Mouse (Mus musculus): ENCODE results near the gene Unc93b1.
A peak's percentile ranks its signal among the peaks of the same experiment; 100 is the strongest.
"Not testable (repeated sequence)": the region's sequence is repeated elsewhere in the genome, so short reads cannot be mapped to it uniquely, and the experiment has no call there.

The Unc93b1 gene

GRCm38 (mm10) chr19:3948546-3948945, 13.6 kb downstream of the Unc93b1 start:
- DNase-seq = no peak

GRCm38 (mm10) chr19:3950331-3950730, 15.3 kb downstream of the Unc93b1 start:
- no peak for DNase-seq

GRCm38 (mm10) chr19:3951461-3951860, 16.5 kb downstream of the Unc93b1 start:
- DNase-seq = no peak

GRCm38 (mm10) chr19:3952099-3952498, 17.1 kb downstream of the Unc93b1 start:
- no peak for DNase-seq

- no peak for DNase-seq
These were observed 20.0 kb downstream of the Unc93b1 start for GRCm38 (mm10) chr19:3955033-3955432.

- peak; percentile 18 for DNase-seq
These were observed 20.8 kb downstream of the Unc93b1 start for GRCm38 (mm10) chr19:3955804-3956203.

GRCm38 (mm10) chr19:3957296-3958036, 22.5 kb downstream of the Unc93b1 start:
- DNase-seq = not testable (repeated sequence)

GRCm38 (mm10) chr19:3958470-3958869, 23.5 kb downstream of the Unc93b1 start, which contains the start of gene Aldh3b3:
Aldh3b3 (plus strand) TSS chr19:3958645.
- DNase-seq = no peak

GRCm38 (mm10) chr19:3959030-3959429, 24.0 kb downstream of the Unc93b1 start:
- DNase-seq = no peak

GRCm38 (mm10) chr19:3960211-3960610, 25.2 kb downstream of the Unc93b1 start:
- no peak for DNase-seq

GRCm38 (mm10) chr19:3961805-3962204, 26.8 kb downstream of the Unc93b1 start:
- not testable (repeated sequence) for DNase-seq

- peak; percentile 46 for DNase-seq
These were observed 27.5 kb downstream of the Unc93b1 start for GRCm38 (mm10) chr19:3962469-3962868.

GRCm38 (mm10) chr19:3964030-3964429, 29.0 kb downstream of the Unc93b1 start:
- no peak for DNase-seq

- DNase-seq = peak; percentile 53
These were observed 31.5 kb downstream of the Unc93b1 start for GRCm38 (mm10) chr19:3966330-3967075.

GRCm38 (mm10) chr19:3967258-3967657, 32.3 kb downstream of the Unc93b1 start:
- no peak for DNase-seq

GRCm38 (mm10) chr19:3972229-3972628, 37.2 kb downstream of the Unc93b1 start, which contains the start of gene Aldh3b2:
Aldh3b2 (plus strand) TSS chr19:3972328.
- DNase-seq = no peak

GRCm38 (mm10) chr19:3974608-3975007, 39.6 kb downstream of the Unc93b1 start:
- DNase-seq = not testable (repeated sequence)

- DNase-seq = no peak
These were observed 40.9 kb downstream of the Unc93b1 start for GRCm38 (mm10) chr19:3975866-3976265.

GRCm38 (mm10) chr19:3980309-3980708, 45.3 kb downstream of the Unc93b1 start:
- peak; percentile 93 for DNase-seq

- DNase-seq = no peak
These were observed 45.9 kb downstream of the Unc93b1 start for GRCm38 (mm10) chr19:3980917-3981316.

- no peak for DNase-seq
These were observed 48.7 kb downstream of the Unc93b1 start for GRCm38 (mm10) chr19:3983527-3984200.

- DNase-seq = peak; percentile 79
These were observed 50.3 kb downstream of the Unc93b1 start for GRCm38 (mm10) chr19:3985261-3985681.

- peak; percentile 75 for DNase-seq
These were observed 51.3 kb downstream of the Unc93b1 start, which contains the start of gene Acy3 for GRCm38 (mm10) chr19:3986334-3986733. Acy3 (plus strand) TSS chr19:3986570.
